Mouse (Mus musculus) gastrocnemius, adult 8-10 months (tissue): Measurements from ENCODE around the gene Prdm12. TPM values are rescaled to one million over a fixed set of nuclear protein-coding genes. Genes with fewer than 3 reads are reported as not detected.
"Not testable (repeated sequence)": the region's sequence is repeated elsewhere in the genome, so short reads cannot be mapped to it uniquely, and the experiment has no call there.

Experiments used
- DNase-seq, 2 experiments: peaks; one replicate each; pipeline ENCODE4 v3.0.0; 2022; ENCODE audit warnings: low spot score in 2 of 2
- total RNA-seq, 4 experiments: library from RNA; stranded (reverse); gene quantifications; 2 replicates each; pipeline ENCODE4 v1.2.4; 2022

Gene Prdm12
- total RNA-seq, 4 experiments from 2014 or later = not detected

DNA sequence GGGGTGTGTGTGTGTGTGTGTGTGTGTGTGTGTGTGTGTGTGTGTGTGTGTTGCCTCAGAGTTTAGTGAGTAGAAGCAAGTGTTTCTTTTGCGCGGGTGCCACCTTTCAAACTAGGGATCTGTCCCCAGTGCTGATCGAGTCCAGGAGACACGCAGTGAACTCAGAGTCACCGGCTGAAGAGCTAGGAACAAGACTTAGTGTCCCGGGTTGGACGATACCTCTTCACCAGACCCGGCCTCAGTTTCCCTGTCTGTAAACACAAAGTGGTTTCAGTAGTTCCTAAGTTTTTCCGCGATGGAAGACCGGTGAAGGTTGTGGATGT, 1.6 kb downstream of the Prdm12 start:
- no peak for DNase-seq

DNA sequence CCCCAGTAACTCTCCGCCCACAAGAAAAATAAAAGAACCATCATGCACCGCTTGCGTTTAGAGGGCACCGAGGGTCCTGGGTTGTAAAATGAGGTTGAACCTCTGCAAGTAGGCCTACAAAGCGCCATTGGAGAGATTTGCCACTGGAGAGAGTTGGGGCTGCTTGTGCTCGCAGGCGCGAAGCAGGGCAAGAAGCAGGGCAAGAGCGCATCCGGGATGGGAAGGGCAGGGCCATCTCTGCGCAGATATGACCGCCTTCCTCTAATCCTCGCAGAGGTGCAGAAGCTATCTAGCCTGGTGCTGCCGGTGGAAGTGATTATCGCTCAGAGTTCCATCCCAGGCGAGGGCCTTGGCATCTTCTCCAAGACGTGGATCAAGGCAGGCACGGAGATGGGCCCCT, 2.1 kb downstream of the Prdm12 start:
- DNase-seq = no peak

DNA sequence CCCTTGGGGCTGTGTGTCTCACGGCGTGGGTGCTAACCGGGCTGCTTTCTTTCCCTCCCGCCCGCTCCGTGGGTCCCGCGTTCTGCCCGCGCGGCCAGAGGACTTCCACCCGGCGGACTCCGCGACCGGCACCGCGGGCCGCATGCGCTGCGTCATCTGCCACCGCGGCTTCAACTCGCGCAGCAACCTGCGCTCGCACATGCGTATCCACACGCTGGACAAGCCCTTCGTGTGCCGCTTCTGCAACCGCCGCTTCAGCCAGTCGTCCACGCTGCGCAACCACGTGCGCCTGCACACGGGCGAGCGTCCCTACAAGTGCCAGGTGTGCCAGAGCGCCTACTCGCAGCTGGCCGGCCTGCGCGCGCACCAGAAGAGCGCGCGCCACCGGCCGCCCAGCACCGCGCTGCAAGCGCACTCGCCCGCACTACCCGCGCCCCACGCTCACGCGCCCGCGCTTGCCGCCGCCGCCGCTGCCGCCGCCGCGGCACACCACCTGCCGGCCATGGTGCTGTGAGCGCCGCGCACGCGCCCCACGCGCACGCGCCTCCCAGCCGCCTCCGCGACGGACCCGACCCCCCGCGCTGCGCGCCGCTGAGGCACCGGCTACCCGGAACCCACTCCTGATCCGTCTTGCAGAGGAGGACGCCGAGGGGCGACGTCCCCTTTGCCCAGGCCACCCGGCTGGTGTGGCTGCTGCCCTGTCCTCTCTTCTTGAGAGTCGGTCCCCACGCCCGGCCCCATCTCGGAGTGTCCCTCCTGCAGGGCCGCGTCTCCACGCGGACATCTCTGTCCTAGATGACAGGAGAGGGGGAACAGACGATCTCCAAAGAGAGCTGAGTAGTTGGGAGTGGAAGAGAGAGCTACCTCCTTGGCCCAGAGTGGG, 14.4 kb downstream of the Prdm12 start:
- DNase-seq = no peak

DNA sequence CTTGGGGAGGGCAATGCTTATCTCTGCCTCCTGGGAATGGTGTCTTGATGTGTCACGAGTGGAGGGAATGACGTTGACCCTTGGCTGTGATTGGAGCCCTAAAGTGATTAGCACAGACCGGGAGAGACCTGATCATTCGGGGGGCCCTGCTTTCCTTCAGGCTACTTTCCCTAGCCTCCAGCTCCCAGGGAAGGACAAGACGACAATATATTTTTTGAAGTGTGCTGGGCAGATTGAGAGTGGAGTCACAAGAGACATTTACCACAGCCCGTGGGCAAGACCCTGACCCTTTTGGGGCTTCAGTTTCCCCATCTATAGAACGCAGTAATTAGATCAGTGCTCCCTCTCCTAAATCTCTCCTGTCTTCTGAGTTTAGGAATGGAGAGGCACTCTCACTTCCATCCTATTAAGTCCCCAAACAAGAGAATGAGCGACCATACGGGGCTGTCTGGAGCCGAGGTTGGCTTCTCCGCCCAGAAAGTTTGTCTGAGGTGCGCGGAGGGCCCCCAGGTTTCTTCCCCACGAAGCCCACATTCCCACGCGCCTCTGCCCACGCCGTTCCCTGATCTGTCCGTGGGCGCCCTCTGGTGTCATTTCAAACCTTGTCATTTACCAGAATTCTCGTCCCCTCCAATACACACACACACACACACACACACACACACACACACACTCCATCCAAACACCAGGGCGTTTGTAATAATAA, 15.2 kb downstream of the Prdm12 start:
- no peak for DNase-seq

DNA sequence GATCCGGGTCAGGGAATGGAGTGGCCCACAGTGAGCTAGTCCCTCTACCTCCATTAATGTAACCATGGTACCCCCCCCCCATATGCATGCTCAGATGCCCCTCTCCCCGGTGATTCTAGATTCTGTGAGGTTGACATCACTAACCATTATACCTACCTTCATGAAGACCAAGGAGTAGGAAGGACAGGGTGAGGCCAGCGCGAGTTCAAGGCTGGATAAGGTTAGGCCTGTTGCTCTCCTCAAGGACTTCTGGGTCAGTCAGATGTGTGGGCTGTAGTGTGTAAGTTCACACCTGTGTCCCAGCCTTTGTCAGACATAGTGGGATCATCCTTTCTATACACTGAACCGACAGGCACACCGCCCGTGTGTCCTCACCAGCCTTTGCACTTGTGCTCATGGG, 16.5 kb downstream of the Prdm12 start:
- DNase-seq = no peak

- DNase-seq = no peak
These were observed 23.3 kb downstream of the Prdm12 start for GRCm38 (mm10) chr2:31662939-31663803.

DNA sequence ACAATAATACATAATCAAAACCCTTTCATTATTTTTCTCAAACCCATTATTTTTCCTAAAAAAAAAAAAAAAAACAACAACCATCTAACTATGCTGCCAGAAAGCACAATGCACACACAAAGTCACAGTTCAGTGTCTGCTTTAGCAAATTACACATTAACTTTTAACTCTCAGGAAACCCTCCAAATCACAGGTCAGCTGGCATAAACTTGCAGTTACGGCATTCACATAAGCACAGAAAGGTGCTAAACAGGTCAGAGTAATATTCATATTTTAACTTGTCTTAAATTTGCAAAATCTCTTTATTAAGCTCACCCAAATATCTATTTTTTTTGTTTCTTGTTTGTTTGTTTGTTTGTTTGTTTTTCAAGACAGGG, 24.0 kb downstream of the Prdm12 start:
- no peak for DNase-seq

DNA sequence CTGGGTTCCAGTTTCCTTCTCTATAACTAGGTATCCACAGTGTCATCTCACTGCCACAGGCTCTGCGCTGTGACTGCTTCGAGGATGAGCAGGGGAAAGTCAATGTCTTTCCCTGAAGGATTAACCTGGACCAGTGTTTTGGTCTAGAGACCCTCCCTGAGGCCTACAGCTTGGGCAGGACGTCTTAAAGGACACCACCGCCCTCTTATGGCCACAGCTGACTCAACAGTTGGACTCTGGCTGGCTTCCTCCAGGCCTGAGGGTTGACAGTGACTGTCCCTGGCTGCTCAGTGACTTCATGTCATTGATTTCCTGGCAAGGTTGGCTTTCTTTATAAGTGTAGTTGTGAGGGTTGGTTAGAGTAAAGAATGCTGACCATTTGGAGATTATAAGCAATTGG, 27.5 kb downstream of the Prdm12 start:
- no peak for DNase-seq

DNA sequence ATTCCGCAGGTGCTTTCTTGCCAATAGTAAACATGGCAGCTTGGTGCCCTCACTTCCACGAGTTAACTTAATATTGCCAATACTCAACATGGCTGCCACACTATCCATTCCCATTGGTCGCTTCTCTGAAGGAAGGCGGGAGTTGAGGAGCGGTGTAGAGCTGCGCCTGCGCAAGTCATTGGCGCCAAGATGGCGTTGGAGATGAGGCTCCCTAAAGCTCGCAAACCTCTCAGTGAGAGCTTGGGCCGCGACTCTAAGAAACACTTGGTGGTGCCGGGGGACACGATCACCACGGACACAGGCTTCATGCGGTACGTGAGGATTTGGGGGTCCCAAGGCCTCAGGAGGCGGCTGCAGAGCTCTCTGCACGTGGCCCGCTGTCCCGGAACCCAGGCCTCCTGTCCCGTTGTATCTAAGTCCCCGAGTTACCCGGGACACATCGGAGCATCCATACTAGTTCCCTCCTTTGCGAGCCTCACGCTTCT, 30.8 kb downstream of the Prdm12 start, which contains the start of gene Exosc2:
Gene Exosc2 (plus strand): TSS at position 165 of the 485 bp plus-strand sequence.
- DNase-seq = peak; percentile 83 to 89

DNA sequence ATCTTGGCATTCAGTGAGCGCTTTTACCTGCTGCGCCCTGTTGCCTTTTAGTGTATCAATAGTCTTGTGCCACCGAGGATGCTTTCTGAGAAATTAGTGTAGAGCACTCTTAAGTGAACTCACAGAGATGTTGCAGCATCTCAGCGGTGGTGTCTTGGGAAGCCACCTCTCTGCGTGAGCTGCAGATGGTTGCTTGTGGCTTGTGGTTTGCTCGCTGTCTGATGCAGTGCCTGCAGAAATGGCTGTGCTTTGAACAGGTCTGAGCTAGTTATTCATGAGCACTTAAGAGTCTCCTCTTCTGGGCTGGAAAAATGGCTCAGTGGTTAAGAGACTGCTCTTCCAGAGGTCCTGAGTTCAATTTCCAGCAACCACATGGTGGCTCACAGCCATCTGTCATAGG, 38.8 kb downstream of the Prdm12 start:
- DNase-seq = no peak

DNA sequence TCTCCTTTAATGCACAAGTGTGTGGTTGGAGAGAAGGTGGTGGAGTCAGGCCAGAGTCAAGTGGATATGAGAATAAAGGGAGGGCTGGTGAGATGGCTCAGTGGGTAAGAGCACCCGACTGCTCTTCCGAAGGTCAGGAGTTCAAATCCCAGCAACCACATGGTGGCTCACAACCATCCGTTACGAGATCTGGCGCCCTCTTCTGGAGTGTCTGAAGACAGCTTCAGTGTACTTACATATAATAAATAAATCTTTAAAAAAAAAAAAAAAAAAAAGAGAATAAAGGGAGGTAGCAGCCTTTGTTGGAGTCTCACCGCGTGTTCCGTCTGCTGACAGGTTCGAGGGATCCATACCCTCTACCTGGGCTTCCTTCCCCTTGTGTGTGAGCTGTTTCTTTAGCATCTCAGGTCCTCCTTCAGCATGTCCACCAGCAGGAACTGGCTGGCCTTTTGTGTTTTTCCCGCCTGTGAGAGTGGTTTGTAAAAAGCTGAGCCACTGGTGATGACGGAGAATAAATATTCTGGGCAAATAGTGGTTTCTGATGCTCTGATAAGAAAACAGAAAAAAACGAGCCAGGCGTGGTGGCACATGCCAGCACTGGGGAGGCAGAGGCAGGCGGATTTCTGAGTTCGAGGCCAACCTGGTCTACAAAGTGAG, 41.3 kb downstream of the Prdm12 start:
- not testable (repeated sequence) for DNase-seq

GRCm38 (mm10) chr2:31681731-31682235, 41.9 kb downstream of the Prdm12 start:
- no peak for DNase-seq

- DNase-seq = peak in 1 of 2 experiments; percentile 27
These were observed 43.8 kb downstream of the Prdm12 start for GRCm38 (mm10) chr2:31683666-31684065.

- peak; percentile 92 to 95 for DNase-seq
These were observed 48.5 kb downstream of the Prdm12 start, which contains the start of gene Abl1 for GRCm38 (mm10) chr2:31688074-31688925. Gene Abl1, plus strand, starts transcription at chr2:31688376.

DNA sequence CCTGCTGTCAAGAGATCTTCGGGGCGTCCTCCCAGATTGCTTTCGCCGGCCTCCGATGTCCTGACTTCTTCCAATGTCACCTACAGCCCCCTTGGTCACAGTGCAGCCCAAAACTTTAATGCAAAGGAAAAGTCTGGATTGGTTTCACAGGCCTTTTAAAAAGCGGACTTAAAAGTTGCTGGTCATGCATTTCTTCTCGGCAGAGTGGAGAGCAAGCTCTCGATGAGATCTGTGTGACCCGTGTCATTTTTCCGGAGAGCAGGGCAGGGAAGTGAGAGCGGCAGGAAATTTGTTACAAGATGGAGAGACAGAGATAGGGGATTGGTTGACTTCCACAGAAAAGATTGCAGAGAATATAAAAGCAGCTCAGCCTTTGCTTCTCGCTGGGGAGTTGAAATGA, 49.2 kb downstream of the Prdm12 start:
- DNase-seq = no peak

DNA sequence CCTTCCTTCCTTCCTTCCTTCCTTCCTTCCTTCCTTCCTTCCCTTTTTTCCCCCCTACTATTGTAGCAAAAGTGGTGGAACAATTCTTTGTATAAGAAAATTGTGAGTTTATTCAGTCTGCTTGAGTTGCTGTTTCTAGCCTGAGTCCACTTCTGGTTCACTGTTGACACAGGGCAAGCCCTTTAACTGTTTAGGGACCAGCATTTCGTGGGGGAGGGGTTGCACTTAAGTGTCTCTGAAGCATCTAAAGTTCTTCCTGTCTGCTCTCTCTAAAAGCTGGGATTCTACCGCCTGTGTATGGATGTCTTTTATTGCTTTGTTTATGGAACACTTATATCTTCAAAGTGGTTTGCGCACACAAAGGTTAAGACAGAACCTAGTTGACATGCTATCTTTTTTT, 50.2 kb downstream of the Prdm12 start:
- no peak for DNase-seq

GRCm38 (mm10) chr2:31698209-31698608, 58.4 kb downstream of the Prdm12 start:
- DNase-seq = no peak

DNA sequence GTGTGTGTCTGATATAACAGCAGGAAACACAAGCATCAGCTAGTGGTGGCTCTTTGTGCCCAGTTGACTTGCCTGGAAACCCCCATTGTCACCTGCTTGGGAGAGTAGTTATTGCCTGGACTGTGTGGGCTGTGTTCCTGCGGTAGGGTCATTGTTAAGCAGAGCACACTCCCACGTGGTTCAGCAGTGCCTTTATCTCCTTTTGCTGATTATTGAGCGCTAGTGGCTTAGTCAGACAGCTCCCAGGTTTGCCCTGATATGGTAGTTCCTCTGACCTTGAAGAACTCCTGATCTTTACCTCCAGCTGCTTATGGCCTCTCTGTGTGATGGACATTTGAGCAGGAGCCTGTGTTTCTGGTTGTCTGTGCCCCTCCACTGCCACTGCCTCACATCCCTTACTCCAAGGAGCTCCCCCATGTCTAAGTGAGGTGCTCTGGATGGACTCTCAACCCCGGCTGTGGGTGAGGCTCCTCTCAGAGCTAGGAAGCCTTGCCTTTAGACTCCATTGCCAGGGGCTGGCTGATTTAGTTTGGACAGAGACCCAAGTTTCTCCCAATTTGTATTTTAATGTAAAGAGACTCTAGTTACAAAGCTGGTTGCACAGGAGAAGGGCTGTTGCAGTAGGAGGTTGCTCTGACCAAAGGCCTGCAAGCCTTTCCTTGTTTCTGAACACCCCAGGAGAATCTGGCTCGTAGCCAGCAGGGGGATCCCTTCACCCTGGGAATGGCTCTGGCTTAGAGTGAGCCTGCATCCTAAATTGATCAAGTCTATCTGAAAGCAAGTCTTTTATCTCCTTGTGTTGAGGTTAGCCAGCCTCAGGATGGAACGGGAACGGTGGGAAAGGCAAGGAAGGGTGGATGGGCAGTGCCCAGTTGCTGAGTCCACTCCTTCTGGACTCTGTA, 61.0 kb downstream of the Prdm12 start:
- no peak for DNase-seq

DNA sequence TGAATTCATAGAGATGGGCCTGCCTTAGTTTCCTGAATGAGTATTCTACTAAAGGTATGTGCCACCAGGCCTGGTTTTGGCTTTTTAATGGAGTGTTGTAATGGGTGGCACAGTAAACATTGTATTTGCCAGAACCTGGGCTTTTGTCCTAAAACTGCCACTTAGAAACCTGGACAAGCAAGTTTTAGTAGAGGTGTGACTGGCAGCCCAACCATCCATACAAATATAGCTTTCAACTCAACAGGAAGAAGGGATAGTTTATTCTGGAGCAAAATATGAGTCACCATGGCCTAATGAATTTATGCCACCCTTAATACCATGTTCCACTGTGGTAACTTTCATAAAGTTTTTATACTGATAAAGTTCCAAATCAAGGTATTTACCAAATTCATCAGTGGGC, 63.4 kb downstream of the Prdm12 start:
- no peak for DNase-seq
